Mouse (Mus musculus) limb, embryonic 14.5 days (tissue): ENCODE measurements around the gene Rnase11. TPM values are rescaled to one million over a fixed set of nuclear protein-coding genes. Genes with fewer than 3 reads are reported as not detected.

Experiments used
- ATAC-seq: fragments of 200-750 bp; cut with Nextera tagmentation; 2 replicates; pipeline ENCODE4 v1.8.0; 2017; ENCODE audit warnings: low read depth, moderate number of reproducible peaks, moderate TSS enrichment; ENCODE audit not compliant: low FRiP score
- DNase-seq: peaks from one replicate; pipeline ENCODE4 v3.0.0-alpha.2; 2015; ENCODE audit warnings: low spot score
- H3K27ac ChIP-seq: fragments of 300-500 bp; sonication (generic); replicated peaks from 2 replicates; pipeline ENCODE4 v1.5.1; 2014; ENCODE audit warnings: low read depth, mild to moderate bottlenecking, low read length, moderate library complexity, mixed read lengths
- H3K27me3 ChIP-seq: fragments of 300-500 bp; sonication (generic); 2 replicates; pipeline ENCODE4 v1.6.1; 2014; ENCODE audit warnings: low read length, mixed read lengths; ENCODE audit not compliant: control insufficient read depth, insufficient read depth
- H3K36me3 ChIP-seq: fragments of 300-500 bp; sonication (generic); 2 replicates; pipeline ENCODE4 v1.6.1; 2014; ENCODE audit warnings: mild to moderate bottlenecking, low read length, moderate library complexity, mixed read lengths; ENCODE audit not compliant: control insufficient read depth, insufficient read depth
- H3K4me1 ChIP-seq: fragments of 300-500 bp; sonication (generic); 2 replicates; pipeline ENCODE4 v1.6.1; 2014; ENCODE audit warnings: antibody characterized with exemption, low read length, mixed read lengths; ENCODE audit not compliant: control insufficient read depth, insufficient read depth
- H3K4me2 ChIP-seq: fragments of 300-500 bp; sonication (generic); replicated peaks from 2 replicates; pipeline ENCODE4 v1.6.1; 2014; ENCODE audit warnings: low read depth, mild to moderate bottlenecking, low read length, moderate library complexity; ENCODE audit not compliant: severe bottlenecking
- H3K4me3 ChIP-seq: fragments of 300-500 bp; sonication (generic); replicated peaks from 2 replicates; pipeline ENCODE4 v1.5.1; 2014; ENCODE audit warnings: low read length
- H3K9ac ChIP-seq: fragments of 300-500 bp; sonication (generic); 2 replicates; pipeline ENCODE4 v1.6.1; 2014; ENCODE audit warnings: mild to moderate bottlenecking, low read depth, low read length, moderate library complexity; ENCODE audit not compliant: severe bottlenecking
- H3K9me3 ChIP-seq: fragments of 300-500 bp; sonication (generic); 2 replicates; pipeline ENCODE4 v1.6.1; 2016; ENCODE audit warnings: low read length; ENCODE audit not compliant: control insufficient read depth
- POLR2A ChIP-seq: fragments of 200-500 bp; IDR thresholded peaks from 2 replicates; pipeline ENCODE4 v1.8.0; 2012; ENCODE audit warnings: inconsistent platforms, mild to moderate bottlenecking, moderate library complexity, borderline replicate concordance; ENCODE audit not compliant: insufficient read depth, insufficient read length; ENCODE audit errors: extremely low read depth
- WGBS: fragments of 180-500 bp; shearing (Covaris S2); extraction: QIAGEN DNeasy Blood & Tissue Kit; methylation state at CpG from one replicate; pipeline ENCODE4 v1.1.7; 2014; 5-methylcytosine and 5-hydroxymethylcytosine counted together
- polyA plus RNA-seq, 2 experiments: library from polyadenylated mRNA; depleted of rRNA in 1 of 2; stranded (reverse) in 1 of 2; unstranded in 1 of 2; fragments of >200 nt; fragmentation: Nextera tagmentation in 1 of 2; extraction: Ambion mirVana in 1 of 2; gene quantifications; 2 replicates each; pipeline versions ENCODE4 v1.2.1 to v1.2.3; 2012 to 2014

Gene Rnase11
- polyA plus RNA-seq, 2 experiments: not detected

DNA sequence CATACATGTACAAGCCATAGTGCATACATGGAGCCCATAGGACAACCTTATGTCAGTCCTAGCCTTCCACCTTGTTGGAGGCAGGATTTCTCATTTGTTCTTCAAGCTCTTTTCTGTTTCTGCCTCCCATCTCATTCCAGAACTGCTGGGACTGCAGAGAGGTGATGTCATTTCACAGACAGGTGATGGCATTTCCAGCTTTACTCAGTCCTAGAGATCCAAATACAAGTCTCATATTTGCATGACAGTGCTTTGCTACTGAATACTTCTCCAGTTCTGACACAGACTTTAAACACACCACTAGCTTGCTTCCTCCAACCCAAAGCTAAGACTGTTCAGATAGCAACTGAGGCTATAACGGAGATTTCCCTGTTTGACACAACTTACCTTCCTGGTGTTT, 29.2 kb upstream of the Rnase11 start:
- no peak for DNase-seq
- TF ChIP-seq POLR2A: no peak
- Histone ChIP-seq H3K9me3 (no peaks in the 10 kb centered on the region), H3K4me2 (no peak overlapping the region), H3K4me1 (no peaks in the 10 kb centered on the region), H3K27ac (no peak overlapping the region), H3K27me3 (peaks cover 7% of the 10 kb centered on the region; the same call in 1 of the 2 replicates), H3K9ac (no peak overlapping the region), H3K36me3 (no peaks in the 10 kb centered on the region), H3K4me3 (no peak overlapping the region)
- no peak for ATAC-seq
- WGBS: 84% methylated on average over 1 of the region's 1 CpGs

DNA sequence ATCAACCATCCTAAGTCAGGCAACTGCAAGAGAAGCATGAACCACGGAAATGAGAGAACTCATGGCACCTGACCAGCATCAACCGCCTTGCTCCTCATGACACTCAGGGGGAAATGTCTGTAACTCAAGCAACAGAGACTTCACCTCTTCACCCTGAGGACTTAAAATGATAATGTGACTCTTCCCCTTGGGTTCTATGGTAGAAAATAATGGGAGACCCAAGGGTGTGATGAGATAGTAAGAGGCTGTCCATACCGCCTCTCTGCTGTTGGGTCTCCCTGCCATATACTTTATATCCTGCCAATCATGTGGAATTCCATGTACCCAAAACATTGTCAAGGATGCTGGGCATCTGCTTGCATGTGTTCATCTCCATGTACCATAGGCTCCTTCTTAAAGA, 24.4 kb upstream of the Rnase11 start, which contains the start of gene Olfr750:
TSS of gene Olfr750 (minus strand) at position 101 of the 400 bp plus-strand sequence.
- no peaks in the 10 kb centered on the region for H3K9me3 ChIP-seq
- no peaks in the 10 kb centered on the region for H3K4me1 ChIP-seq
- ATAC-seq (no peak), DNase-seq (no peak)
- H3K4me2 ChIP-seq: no peak within 1 kb of the TSS
- H3K27ac ChIP-seq: no peak within 1 kb of the TSS
- WGBS: 84% methylated on average over 3 of the region's 3 CpGs
- TF ChIP-seq POLR2A: no peak
- no peaks in the 10 kb centered on the region for H3K27me3 ChIP-seq
- no peak within 1 kb of the TSS for H3K9ac ChIP-seq
- H3K36me3 ChIP-seq: no peaks in the 10 kb centered on the region
- no peak within 1 kb of the TSS for H3K4me3 ChIP-seq

DNA sequence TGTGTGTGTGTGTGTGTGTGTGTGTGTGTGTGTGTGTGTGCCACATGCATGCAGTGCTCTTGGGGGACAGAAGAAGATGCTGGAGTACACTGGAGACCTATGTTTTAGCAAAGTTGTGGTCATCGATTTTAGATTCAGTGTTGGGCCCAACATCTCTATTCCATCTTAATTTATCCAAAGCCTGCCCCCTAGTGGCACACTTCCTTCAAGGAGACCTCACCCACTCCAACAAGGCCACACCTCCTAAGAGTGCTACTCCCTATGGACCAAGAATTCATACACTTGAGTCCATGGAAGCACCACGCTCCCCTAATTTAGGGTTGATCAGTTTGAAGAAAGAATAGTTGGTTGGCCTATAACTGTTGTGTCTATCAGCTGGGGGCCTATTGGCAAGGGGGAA, 19.7 kb upstream of the Rnase11 start:
- Histone ChIP-seq H3K9ac (no peak overlapping the region), H3K27me3 (no peaks in the 10 kb centered on the region), H3K36me3 (no peaks in the 10 kb centered on the region), H3K9me3 (no peaks in the 10 kb centered on the region), H3K4me3 (no peak overlapping the region), H3K4me2 (no peak overlapping the region), H3K4me1 (peaks cover 4% of the 10 kb centered on the region; the same call in 1 of the 2 replicates), H3K27ac (no peak overlapping the region)
- peak; percentile 32 for DNase-seq
- ATAC-seq: no peak
- no peak for TF ChIP-seq POLR2A
- 85% methylated on average over 2 of the region's 2 CpGs for WGBS

DNA sequence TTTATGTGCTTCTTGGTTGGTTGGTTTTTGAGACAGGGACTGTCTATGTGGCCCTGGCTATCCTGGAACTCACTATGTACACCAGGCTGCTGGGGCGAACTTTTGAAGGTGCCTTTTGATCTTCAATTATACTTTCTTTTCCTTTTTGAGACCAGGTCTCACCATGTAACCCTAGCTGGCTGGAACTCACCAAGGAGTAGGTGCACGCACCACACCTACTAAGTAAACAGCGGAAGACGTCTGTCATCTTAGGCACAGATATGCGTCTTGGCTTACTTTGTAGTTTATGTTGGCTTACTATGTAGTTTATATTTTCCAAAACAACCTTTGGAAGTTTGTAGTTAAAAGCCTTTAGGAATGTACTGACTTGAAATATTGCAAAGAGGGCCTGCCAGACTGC, 19.0 kb upstream of the Rnase11 start:
- no peaks in the 10 kb centered on the region for H3K27me3 ChIP-seq
- H3K36me3 ChIP-seq: no peaks in the 10 kb centered on the region
- H3K27ac ChIP-seq: no peak overlapping the region
- WGBS: 92% methylated on average over 5 of the region's 5 CpGs
- DNase-seq: no peak
- H3K9ac ChIP-seq: no peak overlapping the region
- TF ChIP-seq POLR2A: no peak
- no peak overlapping the region for H3K4me3 ChIP-seq
- ATAC-seq: no peak
- no peak overlapping the region for H3K4me2 ChIP-seq
- H3K4me1 ChIP-seq: peaks cover 4% of the 10 kb centered on the region; the same call in 1 of the 2 replicates
- H3K9me3 ChIP-seq: no peaks in the 10 kb centered on the region

DNA sequence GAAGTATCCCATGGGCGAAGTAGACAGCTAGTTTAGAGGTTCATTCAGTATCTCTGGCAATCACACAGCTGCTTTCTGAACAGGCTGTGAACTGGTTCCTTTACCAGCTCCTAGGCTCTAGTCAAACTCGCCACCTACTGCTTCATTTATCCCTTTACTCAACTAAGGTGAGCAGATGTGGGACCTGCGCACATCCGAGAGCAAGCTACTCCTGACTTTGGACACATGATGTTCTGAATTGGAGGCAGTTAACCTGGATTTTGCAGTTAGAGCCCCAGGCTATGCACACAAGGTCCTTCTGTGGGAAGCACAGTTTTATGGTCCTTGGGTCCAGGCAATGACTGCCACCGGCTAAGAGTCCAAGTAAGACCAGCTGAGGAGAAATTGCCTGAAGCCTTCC, 10.8 kb upstream of the Rnase11 start:
- no peak for TF ChIP-seq POLR2A
- H3K27ac ChIP-seq: no peak overlapping the region
- no peak overlapping the region for H3K9ac ChIP-seq
- WGBS: 71% methylated on average over 5 of the region's 5 CpGs
- no peaks in the 10 kb centered on the region for H3K9me3 ChIP-seq
- H3K27me3 ChIP-seq: no peaks in the 10 kb centered on the region
- H3K36me3 ChIP-seq: no peaks in the 10 kb centered on the region
- H3K4me3 ChIP-seq: no peak overlapping the region
- H3K4me2 ChIP-seq: no peak overlapping the region
- DNase-seq (no peak), ATAC-seq (no peak)
- H3K4me1 ChIP-seq: 0 out of 2 replicates have a peak, but pooled peaks cover 2% of the 10 kb centered on the region

DNA sequence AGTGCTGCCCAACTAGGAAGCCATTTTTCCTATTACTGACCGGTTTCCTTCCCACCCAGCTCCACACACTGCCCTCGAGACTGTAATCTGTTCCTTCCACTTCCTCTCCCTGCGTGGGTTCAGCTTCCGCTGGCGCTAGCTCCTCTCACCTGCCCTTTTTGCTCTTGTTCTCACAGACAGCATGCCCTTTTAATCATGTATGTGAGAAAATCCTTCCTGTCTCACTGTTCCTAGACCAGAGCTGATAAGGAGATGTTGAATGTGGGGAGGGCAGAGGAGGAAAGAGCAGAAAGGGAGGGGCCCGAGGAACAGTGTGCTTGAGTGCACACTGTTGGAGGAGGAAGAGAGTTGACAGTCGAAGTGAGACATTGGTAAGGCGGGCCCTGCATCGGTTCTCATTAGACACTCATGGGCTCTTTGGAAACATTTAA, 7.5 kb upstream of the Rnase11 start, which contains the start of gene Rnase12:
TSS of gene Rnase12 (minus strand) at position 261 of the 431 bp plus-strand sequence.
- Histone ChIP-seq H3K27me3 (no peaks in the 10 kb centered on the region), H3K36me3 (no peaks in the 10 kb centered on the region), H3K27ac (no peak within 1 kb of the TSS), H3K9me3 (no peaks in the 10 kb centered on the region), H3K4me3 (no peak within 1 kb of the TSS), H3K4me2 (no peak within 1 kb of the TSS), H3K4me1 (peaks cover 4% of the 10 kb centered on the region; the same call in 1 of the 2 replicates), H3K9ac (no peak within 1 kb of the TSS)
- no peak for TF ChIP-seq POLR2A
- WGBS: 66% methylated on average over 9 of the region's 9 CpGs
- no peak for DNase-seq
- ATAC-seq: no peak
